Mouse (Mus musculus) lung, adult 2 months (tissue): ENCODE data around the gene Kcnd3.

Experiments used
- CTCF ChIP-seq: fragments of 200-500 bp; IDR thresholded peaks from 2 replicates; pipeline ENCODE4 v1.5.1; 2011; ENCODE audit warnings: mild to moderate bottlenecking, low read length, control low read depth; ENCODE audit not compliant: insufficient read depth
- POLR2A ChIP-seq: fragments of 200-500 bp; IDR thresholded peaks from 2 replicates; pipeline ENCODE4 v1.6.1; 2011; ENCODE audit warnings: low read depth, mild to moderate bottlenecking, control low read depth, low read length, borderline replicate concordance; ENCODE audit errors: extremely low read depth

- TF ChIP-seq POLR2A (no peak), CTCF (no peak)
These were observed 26.7 kb downstream of the Kcnd3 start for GRCm38 (mm10) chr3:105478876-105479275.
